Mouse (Mus musculus) heart, embryonic 10.5 days (tissue): ENCODE measurements around the gene Amz1. TPM values are rescaled to one million over a fixed set of nuclear protein-coding genes. Genes with fewer than 3 reads are reported as not detected.

Experiments
- DNase-seq: peaks from one replicate; pipeline ENCODE4 v3.0.0-alpha.2; 2017; ENCODE audit warnings: low spot score
- H3K27ac ChIP-seq: fragments of 300-500 bp; sonication (generic); 2 replicates; pipeline ENCODE4 v1.5.1; 2016; ENCODE audit warnings: mild to moderate bottlenecking
- H3K27me3 ChIP-seq: fragments of 300-500 bp; sonication (generic); 2 replicates; pipeline ENCODE4 v1.6.1; 2016; ENCODE audit warnings: mild to moderate bottlenecking; ENCODE audit not compliant: poor library complexity, insufficient read depth, severe bottlenecking
- H3K36me3 ChIP-seq: fragments of 300-500 bp; sonication (generic); 2 replicates; pipeline ENCODE4 v1.6.1; 2016; ENCODE audit warnings: mild to moderate bottlenecking, moderate library complexity
- H3K4me1 ChIP-seq: fragments of 300-500 bp; sonication (generic); 2 replicates; pipeline ENCODE4 v1.6.1; 2016; ENCODE audit warnings: mild to moderate bottlenecking
- H3K4me3 ChIP-seq: fragments of 300-500 bp; sonication (generic); 2 replicates; pipeline ENCODE4 v1.5.1; 2016; ENCODE audit warnings: mild to moderate bottlenecking, moderate library complexity
- H3K9me3 ChIP-seq: fragments of 300-500 bp; sonication (generic); 2 replicates; pipeline ENCODE4 v1.6.1; 2016; ENCODE audit warnings: mild to moderate bottlenecking, moderate library complexity
- WGBS: fragments of 180-500 bp; shearing (Covaris S2); methylation state at CpG from one replicate; pipeline ENCODE4 v1.1.7; 2016; 5-methylcytosine and 5-hydroxymethylcytosine counted together
- polyA plus RNA-seq: library from polyadenylated mRNA; unstranded; fragments of >200 nt; fragmentation: Nextera tagmentation; extraction: Ambion mirVana; gene quantifications from 2 replicates; pipeline ENCODE4 v1.2.1, GENCODE M21; 2016

Gene Amz1
- 0.55 and 1.2 TPM in 2 replicates for polyA plus RNA-seq

DNA sequence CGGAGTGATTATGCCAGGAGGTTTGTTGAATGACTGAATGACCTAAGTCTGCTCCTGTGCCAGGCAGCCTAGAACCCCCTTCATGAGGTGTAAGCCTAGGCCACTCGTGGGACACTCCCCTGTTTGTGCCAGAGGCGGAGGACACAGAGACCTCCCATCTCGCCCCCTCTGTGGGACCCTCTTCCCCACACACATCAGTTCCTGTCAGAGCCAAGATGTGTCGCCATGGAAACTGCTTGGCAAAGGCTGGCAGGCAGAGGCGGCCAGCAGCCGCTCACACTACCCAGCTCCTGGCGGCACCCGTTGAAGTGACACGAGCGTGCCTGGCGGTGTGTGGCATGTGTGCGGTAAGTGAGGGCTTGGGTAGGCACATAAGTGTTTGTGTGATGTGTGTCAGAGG is at the start of gene Amz1:
Gene Amz1 (plus strand): TSS at position 306 of the 400 bp plus-strand sequence.
- Histone ChIP-seq H3K36me3 (peaks cover 12% of the 10 kb centered on the region), H3K27me3 (peaks cover 19% of the 10 kb centered on the region; the same call in 1 of the 2 replicates), H3K27ac (no peak within 1 kb of the TSS), H3K4me3 (no peak within 1 kb of the TSS), H3K4me1 (peaks cover 12% of the 10 kb centered on the region; the same call in 1 of the 2 replicates), H3K9me3 (no peaks in the 10 kb centered on the region)
- WGBS, result 81% methylated on average over 13 of the region's 13 CpGs
- no peak for DNase-seq

DNA sequence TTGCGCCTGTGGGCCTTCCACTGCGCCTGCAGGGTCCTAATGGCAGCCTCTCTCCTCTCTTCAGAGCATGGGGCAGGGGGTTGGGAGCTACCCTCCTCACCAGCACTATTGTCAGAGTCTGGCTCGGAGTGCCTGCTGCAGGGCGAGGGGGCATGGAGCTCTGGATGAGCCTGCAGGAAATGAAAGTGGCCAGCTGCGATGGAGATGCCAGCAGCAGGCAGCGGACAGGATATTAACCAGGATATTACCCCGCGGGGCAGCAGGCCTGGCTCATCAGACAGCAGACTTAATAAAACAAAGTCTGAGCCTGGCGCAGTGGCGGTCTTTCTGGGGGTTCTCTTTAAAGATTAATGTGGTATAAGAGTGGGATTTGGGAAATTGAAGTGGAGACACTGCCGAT is 48.8 kb upstream of the Amz1 start:
- Histone ChIP-seq H3K27ac (peak overlapping the region; percentile 22; the same call in 1 of the 2 replicates), H3K4me3 (no peak overlapping the region), H3K4me1 (peaks cover 4% of the 10 kb centered on the region; the same call in 1 of the 2 replicates), H3K27me3 (no peaks in the 10 kb centered on the region), H3K9me3 (no peaks in the 10 kb centered on the region), H3K36me3 (peaks cover 58% of the 10 kb centered on the region)
- 88% methylated on average over 11 of the region's 11 CpGs for WGBS
- DNase-seq, result no peak

DNA sequence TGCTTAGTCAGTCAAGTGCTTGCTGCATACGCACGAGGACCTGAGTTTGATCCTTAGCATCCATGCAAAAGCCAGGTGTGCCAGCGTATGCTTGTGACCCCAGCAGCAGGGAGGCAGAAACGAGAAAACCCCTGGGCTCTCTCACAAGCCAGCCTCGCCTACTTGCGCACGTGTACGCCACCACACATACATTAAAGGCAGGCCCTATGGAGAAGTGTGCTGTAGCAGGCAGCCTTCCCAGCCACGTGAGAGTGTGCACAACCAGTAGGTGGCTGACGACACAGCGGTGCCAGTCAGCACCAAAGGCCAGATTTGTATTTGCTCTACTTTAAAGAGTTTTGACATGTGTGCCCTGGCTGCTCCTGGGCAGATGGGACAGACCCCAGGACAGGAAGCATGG is 48.3 kb upstream of the Amz1 start:
- no peaks in the 10 kb centered on the region for H3K9me3 ChIP-seq
- DNase-seq, result no peak
- H3K27me3 ChIP-seq, result no peaks in the 10 kb centered on the region
- peaks cover 6% of the 10 kb centered on the region; the same call in 1 of the 2 replicates for H3K4me1 ChIP-seq
- no peak overlapping the region for H3K27ac ChIP-seq
- H3K36me3 ChIP-seq, result peaks cover 52% of the 10 kb centered on the region
- H3K4me3 ChIP-seq, result no peak overlapping the region
- 89% methylated on average over 11 of the region's 11 CpGs for WGBS

DNA sequence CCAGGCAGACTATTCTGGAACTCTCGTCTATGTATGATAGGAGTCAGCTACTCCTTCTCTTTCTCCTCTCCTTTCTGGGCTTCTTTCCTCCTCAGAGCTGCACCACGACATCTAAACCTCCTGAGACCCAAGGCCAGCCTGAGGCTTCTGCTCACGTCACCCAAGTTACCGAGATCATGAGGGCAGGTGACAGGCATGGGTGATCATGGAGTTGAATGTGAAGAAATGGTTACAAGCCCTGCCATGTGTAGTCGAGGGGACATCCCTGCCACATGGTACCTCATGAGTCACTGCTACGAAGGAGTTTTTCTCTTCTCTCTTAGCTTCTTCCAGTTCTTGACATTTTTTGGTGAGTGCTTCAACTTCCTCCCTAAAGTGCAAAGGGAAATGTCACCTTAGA is 46.8 kb upstream of the Amz1 start:
- 91% methylated on average over 6 of the region's 6 CpGs for WGBS
- no peak overlapping the region for H3K27ac ChIP-seq
- peaks cover 46% of the 10 kb centered on the region for H3K36me3 ChIP-seq

DNA sequence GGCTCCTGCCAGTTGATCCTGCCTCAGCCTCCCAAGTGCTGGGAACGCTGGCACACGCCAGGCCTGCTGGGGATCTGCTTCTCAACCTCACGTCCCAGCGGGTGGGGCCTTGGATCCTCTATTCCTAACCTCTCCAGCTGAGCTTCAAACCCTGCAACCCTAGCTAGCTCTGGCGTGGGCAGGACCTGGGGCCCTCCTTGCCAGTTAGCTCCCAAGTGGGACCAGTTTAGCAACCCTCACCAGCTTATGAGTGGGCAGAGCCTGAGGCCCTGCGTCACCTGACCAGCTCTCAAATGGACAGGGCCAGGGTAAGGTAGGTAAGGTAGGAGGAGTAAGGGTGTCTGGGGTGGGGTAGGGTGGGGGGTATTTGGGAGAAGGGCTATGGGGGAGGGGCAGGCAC is 43.9 kb upstream of the Amz1 start:
- no peak overlapping the region for H3K27ac ChIP-seq
- H3K36me3 ChIP-seq, result peaks cover 43% of the 10 kb centered on the region
- WGBS, result 85% methylated on average over 6 of the region's 6 CpGs
- no peaks in the 10 kb centered on the region for H3K9me3 ChIP-seq
- peaks cover 8% of the 10 kb centered on the region; the same call in 1 of the 2 replicates for H3K4me1 ChIP-seq
- DNase-seq, result no peak
- H3K27me3 ChIP-seq, result no peaks in the 10 kb centered on the region
- no peak overlapping the region for H3K4me3 ChIP-seq

More for the DNA sequence above, 46.8 kb upstream of the Amz1 start:
- no peak for DNase-seq
- Histone ChIP-seq H3K9me3 (no peaks in the 10 kb centered on the region), H3K4me1 (peaks cover 6% of the 10 kb centered on the region; the same call in 1 of the 2 replicates), H3K27me3 (no peaks in the 10 kb centered on the region), H3K4me3 (no peak overlapping the region)

DNA sequence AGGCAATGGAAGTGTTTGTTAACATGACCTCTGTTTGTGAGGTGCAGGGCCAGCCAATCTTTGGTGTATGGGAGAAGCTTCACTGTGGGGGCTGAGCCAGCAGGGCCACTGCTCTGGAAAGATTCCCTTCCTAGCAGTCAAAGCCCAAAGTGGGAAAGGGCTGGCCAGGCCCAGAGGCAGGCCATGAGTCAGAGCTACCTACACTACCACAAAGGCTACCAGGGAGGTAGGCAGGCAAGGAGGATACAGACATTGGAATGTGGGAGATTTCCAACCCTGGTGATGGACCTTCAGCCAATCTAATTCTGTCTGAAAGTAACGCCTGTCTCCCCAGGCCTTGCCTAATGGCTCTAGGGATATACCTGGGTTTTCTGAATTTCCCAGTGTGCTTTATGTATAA is 43.0 kb upstream of the Amz1 start:
- H3K4me1 ChIP-seq, result peaks cover 8% of the 10 kb centered on the region; the same call in 1 of the 2 replicates
- H3K36me3 ChIP-seq, result peaks cover 39% of the 10 kb centered on the region
- H3K27me3 ChIP-seq, result no peaks in the 10 kb centered on the region
- no peaks in the 10 kb centered on the region for H3K9me3 ChIP-seq
- WGBS, result 68% methylated on average over 1 of the region's 1 CpGs
- DNase-seq, result no peak
- no peak overlapping the region for H3K4me3 ChIP-seq
- no peak overlapping the region for H3K27ac ChIP-seq

DNA sequence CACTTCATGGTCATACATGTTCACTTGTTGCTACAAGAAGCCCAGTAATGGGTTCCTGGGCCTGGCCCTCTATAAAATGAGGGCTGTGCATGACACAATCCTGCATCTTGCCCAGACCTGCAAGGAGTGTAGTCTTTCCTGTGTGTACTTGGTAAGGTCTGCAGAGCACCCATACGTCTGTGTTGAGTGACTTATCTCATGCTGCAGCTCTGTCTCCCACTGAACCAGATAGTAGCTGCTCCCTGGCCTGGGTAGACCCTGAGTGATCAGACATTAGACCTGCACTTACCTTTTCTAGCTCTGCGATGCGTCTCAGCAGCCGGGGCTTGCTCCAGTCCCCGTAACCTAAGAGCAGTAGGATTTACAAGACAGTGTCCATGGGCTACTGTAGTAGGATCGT is 41.8 kb upstream of the Amz1 start:
- Histone ChIP-seq H3K36me3 (peaks cover 33% of the 10 kb centered on the region), H3K27me3 (no peaks in the 10 kb centered on the region), H3K4me3 (no peak overlapping the region), H3K9me3 (no peaks in the 10 kb centered on the region), H3K4me1 (peaks cover 8% of the 10 kb centered on the region; the same call in 1 of the 2 replicates), H3K27ac (no peak overlapping the region)
- WGBS, result 88% methylated on average over 6 of the region's 6 CpGs
- no peak for DNase-seq

DNA sequence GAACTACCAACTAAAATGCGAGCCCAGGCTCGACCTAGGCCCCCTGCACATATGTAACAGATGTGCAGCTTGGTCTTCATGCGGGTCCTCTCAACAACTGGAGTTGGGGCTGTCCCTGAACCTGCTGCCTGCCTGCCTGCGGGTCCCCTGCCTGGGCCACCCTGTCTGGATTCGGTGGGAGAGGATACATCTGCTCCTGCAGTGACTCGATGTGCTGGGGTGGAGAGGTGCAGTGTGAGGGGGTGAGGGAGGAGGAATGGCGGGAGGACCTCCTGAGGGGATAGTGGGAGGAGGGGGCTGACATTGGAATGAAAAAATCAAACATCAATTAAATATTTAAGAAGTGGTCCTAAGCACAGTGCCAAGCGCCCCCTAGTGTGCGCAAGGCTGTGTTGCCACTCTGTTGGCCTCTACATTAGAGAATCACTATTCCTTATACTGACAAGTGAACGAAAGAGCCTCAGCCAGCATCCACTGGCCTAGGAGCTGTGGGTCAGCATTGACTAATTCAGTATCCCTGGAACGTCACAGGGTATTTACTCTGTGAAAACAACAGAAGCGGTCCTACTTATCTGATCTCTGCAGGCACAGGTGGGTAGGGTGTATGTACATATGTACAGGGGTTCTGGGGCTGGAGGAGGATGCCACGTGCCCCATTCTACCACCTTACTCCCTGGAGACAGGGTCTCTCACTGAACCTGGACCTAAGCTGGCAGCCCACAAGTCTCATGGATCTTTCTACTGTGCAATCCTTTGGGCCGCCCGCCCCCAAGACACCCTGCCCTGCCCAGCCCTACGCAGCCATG is 39.4 kb upstream of the Amz1 start:
- no peak for DNase-seq
- H3K36me3 ChIP-seq, result peaks cover 44% of the 10 kb centered on the region
- WGBS, result 67% methylated on average over 16 of the region's 16 CpGs

DNA sequence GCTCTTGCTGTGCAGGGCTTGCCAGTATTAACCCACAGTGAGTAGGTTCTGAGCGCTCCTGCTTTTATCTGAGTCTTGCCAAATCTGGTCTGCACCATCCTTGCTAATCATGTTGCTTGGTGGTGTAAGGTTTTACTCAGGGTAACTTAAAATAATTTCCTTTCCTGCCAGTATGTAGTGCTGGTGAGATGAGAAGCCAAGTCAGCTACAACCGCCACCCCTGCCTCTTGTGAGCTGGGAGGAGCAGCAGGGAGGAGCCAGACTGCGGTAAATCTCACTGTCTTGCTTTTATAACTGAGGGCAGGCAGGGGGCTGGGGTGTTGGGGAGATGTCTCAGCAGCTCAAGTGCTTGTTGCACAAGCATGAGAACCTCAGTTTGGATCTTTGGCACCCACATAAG is 35.5 kb upstream of the Amz1 start:
- WGBS, result 80% methylated on average over 3 of the region's 3 CpGs
- Histone ChIP-seq H3K27ac (no peak overlapping the region), H3K4me1 (0 out of 2 replicates have a peak, but pooled peaks cover 6% of the 10 kb centered on the region), H3K9me3 (no peaks in the 10 kb centered on the region), H3K27me3 (no peaks in the 10 kb centered on the region), H3K36me3 (peaks cover 60% of the 10 kb centered on the region), H3K4me3 (no peak overlapping the region)
- DNase-seq, result no peak

More for the DNA sequence above, 39.4 kb upstream of the Amz1 start:
- H3K4me3 ChIP-seq, result no peak overlapping the region
- no peak overlapping the region for H3K27ac ChIP-seq
- H3K27me3 ChIP-seq, result no peaks in the 10 kb centered on the region
- peaks cover 8% of the 10 kb centered on the region; the same call in 1 of the 2 replicates for H3K4me1 ChIP-seq
- H3K9me3 ChIP-seq, result no peaks in the 10 kb centered on the region

DNA sequence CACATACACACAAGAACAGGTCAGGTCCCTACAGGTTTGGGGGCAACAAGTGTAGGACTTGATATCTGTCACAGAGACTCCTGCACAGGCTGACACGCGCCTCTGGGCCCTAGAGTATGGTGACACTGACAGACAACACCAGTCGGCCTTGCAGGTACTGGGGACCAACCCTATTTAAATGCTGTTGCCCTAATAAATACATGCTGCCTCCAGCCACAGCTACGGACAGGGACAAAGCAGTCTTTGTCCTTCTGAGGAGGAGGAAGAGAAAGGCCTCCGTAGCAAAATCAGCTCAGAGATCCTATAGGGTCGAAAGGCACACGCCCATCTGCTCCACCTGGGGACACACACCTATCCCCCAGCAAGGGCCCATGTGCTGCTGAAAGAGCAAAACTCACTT is 27.9 kb upstream of the Amz1 start:
- WGBS, result 84% methylated on average over 7 of the region's 7 CpGs
- peaks cover 17% of the 10 kb centered on the region for H3K4me1 ChIP-seq
- no peak overlapping the region for H3K27ac ChIP-seq
- peaks cover 55% of the 10 kb centered on the region for H3K36me3 ChIP-seq
- H3K9me3 ChIP-seq, result no peaks in the 10 kb centered on the region
- H3K27me3 ChIP-seq, result no peaks in the 10 kb centered on the region
- no peak for DNase-seq
- no peak overlapping the region for H3K4me3 ChIP-seq

DNA sequence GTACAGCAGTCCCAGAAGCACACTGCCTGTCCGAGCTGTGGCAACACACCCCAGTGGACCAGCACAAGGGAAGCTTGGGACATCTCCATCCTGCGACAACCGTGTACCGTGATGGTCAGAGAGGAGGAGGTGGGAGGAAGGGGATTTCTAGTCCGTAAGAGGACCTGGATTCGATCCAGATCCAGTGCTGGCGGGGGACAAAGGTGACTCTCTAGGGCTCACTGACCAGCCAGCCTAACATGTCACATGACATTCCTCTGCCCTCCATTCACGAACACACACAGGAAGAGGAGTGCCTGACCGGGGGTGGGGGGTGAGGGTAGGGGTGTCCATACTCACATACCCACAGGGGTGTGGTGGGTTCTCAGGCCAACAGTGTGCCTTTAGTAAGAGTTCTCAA is 24.2 kb upstream of the Amz1 start:
- Histone ChIP-seq H3K4me3 (no peak overlapping the region), H3K27me3 (no peaks in the 10 kb centered on the region), H3K4me1 (peaks cover 33% of the 10 kb centered on the region), H3K9me3 (no peaks in the 10 kb centered on the region), H3K27ac (no peak overlapping the region), H3K36me3 (peaks cover 35% of the 10 kb centered on the region)
- 85% methylated on average over 9 of the region's 9 CpGs for WGBS
- no peak for DNase-seq

DNA sequence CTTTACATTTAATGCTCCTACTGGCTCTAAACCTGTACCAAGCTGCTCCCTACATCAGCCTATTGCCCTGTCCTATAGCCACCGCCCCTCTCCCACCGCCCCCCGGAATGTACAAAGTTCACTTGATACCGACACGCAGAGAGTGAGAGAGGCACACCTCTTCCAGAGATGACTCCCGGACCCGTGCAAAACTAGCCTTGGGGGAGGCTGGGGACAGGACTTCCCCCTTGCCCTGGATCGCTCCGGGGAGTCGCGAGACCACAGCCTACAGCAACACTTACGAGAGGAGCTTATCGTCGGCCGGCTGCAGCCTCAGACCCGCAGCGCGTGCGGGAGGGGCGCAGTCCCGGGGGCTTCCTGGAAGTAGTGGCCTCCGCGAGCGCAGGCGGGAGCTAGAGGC is 22.3 kb upstream of the Amz1 start:
- Histone ChIP-seq H3K27me3 (no peaks in the 10 kb centered on the region), H3K36me3 (peaks cover 21% of the 10 kb centered on the region), H3K27ac (peak overlapping the region; percentile 91), H3K4me3 (peak overlapping the region; percentile 82), H3K4me1 (peaks cover 44% of the 10 kb centered on the region), H3K9me3 (no peaks in the 10 kb centered on the region)
- DNase-seq, result no peak
- WGBS, result under 1% methylated on average over 25 of the region's 25 CpGs

DNA sequence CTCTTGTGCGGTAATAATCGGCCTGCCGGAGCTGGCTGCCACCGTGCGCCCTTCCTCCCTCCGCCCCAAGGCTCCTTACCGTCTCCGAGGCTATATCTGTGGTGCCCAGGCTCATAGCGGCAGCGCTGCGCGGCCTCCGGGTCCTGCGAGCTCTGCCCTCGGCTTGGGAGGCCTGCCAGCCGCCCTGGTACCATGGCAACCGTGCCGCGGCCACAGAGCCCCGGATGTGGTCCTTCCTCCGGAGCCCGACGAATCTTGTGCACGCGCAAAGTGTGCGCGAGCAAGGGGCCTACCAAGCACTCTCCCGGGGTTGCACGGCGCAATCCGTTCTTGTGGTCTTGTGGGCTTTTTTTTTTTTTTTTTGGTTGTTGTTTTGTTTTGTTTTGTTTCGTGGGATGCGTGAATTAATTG is 21.8 kb upstream of the Amz1 start, which contains the start of gene Iqce:
Gene Iqce (minus strand): TSS at position 276 of the 411 bp plus-strand sequence.
- peaks cover 44% of the 10 kb centered on the region for H3K4me1 ChIP-seq
- 2% methylated on average over 33 of the region's 33 CpGs for WGBS
- peak; percentile 96 for DNase-seq
- H3K27me3 ChIP-seq, result no peaks in the 10 kb centered on the region
- H3K9me3 ChIP-seq, result no peaks in the 10 kb centered on the region
- H3K4me3 ChIP-seq, result peak within 1 kb of the TSS; percentile 82
- peak within 1 kb of the TSS; percentile 95 for H3K27ac ChIP-seq
- peaks cover 21% of the 10 kb centered on the region for H3K36me3 ChIP-seq
